Comparison of ENCODE assay signal across 9 mouse cellular contexts in genomic region chr7:43495343-43496021, GRCm38 (mm10). TPM values are rescaled to one million over a fixed set of nuclear protein-coding genes. Genes with fewer than 3 reads are reported as not detected.
DNase-seq lines count a peak whose midpoint lies in the region; ATAC-seq and TF ChIP-seq lines count a peak whose summit lies in the region.
"Had no signal": no experiment of that assay in that cellular context is flagged by ENCODE, and none has a peak within 500 bp of the region (broad histone marks: within the 10 kb centered on the region; RNA-seq: fewer than 3 reads in every experiment).

No protein-coding gene starts in this region.

- H3K9ac ChIP-seq in ES-Bruce4 (ENCODE audit: low read depth, poor library complexity, severe bottlenecking): no peak overlapping the region
- H3K9ac ChIP-seq in midbrain, embryonic 14.5 days (replicated peaks; ENCODE audit: low read length): no peak overlapping the region
- H3K9ac ChIP-seq: heart, embryonic 13.5 days had no signal

- TF ChIP-seq CTCF in ES-Bruce4 (IDR thresholded peaks at IDR 0.05; ENCODE audit: low read depth, low read length): peak; percentile 93

- intact Hi-C loops in gastrocnemius, postnatal 14 days (cut with DNase I; ENCODE audit: low total_unique reads): no loop called here

- H3K36me3 ChIP-seq in ES-Bruce4 (ENCODE audit: control insufficient read depth, insufficient read depth, low read length, poor library complexity, severe bottlenecking): no peaks in the 10 kb centered on the region
- H3K36me3 ChIP-seq in midbrain, embryonic 14.5 days (ENCODE audit: control insufficient read depth, insufficient read depth, low read length): no peaks in the 10 kb centered on the region
- H3K36me3 ChIP-seq: heart, embryonic 13.5 days had no signal

- no peak for TF ChIP-seq EP300 in ES-Bruce4 (IDR thresholded peaks at IDR 0.05; ENCODE audit: insufficient read depth, low read depth, low read length)

- peak; percentile 32 for DNase-seq in gastrocnemius, postnatal 14 days
- DNase-seq in gastrocnemius, adult 18-20 months (ENCODE audit: low spot score): no peak
- peak; percentile 77 for DNase-seq in cerebellum, adult 9-11 months
- peak; percentile 43 for DNase-seq in heart, postnatal 4 days
- peak; percentile 63 for DNase-seq in layer of hippocampus, adult 9-11 months
- DNase-seq in midbrain, embryonic 14.5 days: peak; percentile 85

- H3K4me2 ChIP-seq in midbrain, embryonic 14.5 days (ENCODE audit: low read length): 0 out of 2 replicates have a peak overlapping the region, but pooled peaks have one; percentile 11
- H3K4me2 ChIP-seq: heart, embryonic 13.5 days had no signal

- TF ChIP-seq POLR2A in ES-Bruce4 (IDR thresholded peaks at IDR 0.05; ENCODE audit: insufficient read depth, low read length): no peak

- H3K4me3 ChIP-seq in ES-Bruce4 (ENCODE audit: low read depth, low read length): no peak overlapping the region
- H3K4me3 ChIP-seq in midbrain, embryonic 14.5 days (replicated peaks; ENCODE audit: low read depth, low read length): no peak overlapping the region
- H3K4me3 ChIP-seq: heart, embryonic 13.5 days had no signal

- H3K9me3 ChIP-seq in ES-Bruce4 (replicated peaks; ENCODE audit: control insufficient read depth, insufficient read depth, low read length, poor library complexity, severe bottlenecking): no peaks in the 10 kb centered on the region; the same call in 1 of the 2 replicates
- no peaks in the 10 kb centered on the region for H3K9me3 ChIP-seq in midbrain, embryonic 14.5 days (ENCODE audit: control insufficient read depth, low read length)
- H3K9me3 ChIP-seq: heart, embryonic 13.5 days had no signal

- H3K27ac ChIP-seq in ES-Bruce4 (ENCODE audit: insufficient read depth, low read length): no peak overlapping the region
- no peak overlapping the region for H3K27ac ChIP-seq in midbrain, embryonic 14.5 days (replicated peaks; ENCODE audit: low read depth, low read length)
- H3K27ac ChIP-seq: heart, embryonic 13.5 days had no signal

- WGBS in midbrain, embryonic 14.5 days: 11% methylated on average over 21 of the region's 21 CpGs

- no peaks in the 10 kb centered on the region for H3K4me1 ChIP-seq in ES-Bruce4 (ENCODE audit: control insufficient read depth, insufficient read depth, low read length)
- 0 out of 2 replicates have a peak, but pooled peaks cover 3% of the 10 kb centered on the region for H3K4me1 ChIP-seq in midbrain, embryonic 14.5 days (ENCODE audit: control insufficient read depth, insufficient read depth, low read length)
- H3K4me1 ChIP-seq: heart, embryonic 13.5 days had no signal

- peak; percentile 55; the same call in 1 of the 2 replicates for ATAC-seq in midbrain, embryonic 14.5 days (ENCODE audit: low FRiP score, low TSS enrichment)
- ATAC-seq in erythroid progenitor cell, adult 5-6 weeks (replicated peaks; ENCODE audit: low FRiP score, poor library complexity, severe bottlenecking): no peak

- H3K27me3 ChIP-seq in ES-Bruce4 (ENCODE audit: control insufficient read depth, insufficient read depth, low read length, poor library complexity, severe bottlenecking): no peaks in the 10 kb centered on the region
- no peaks in the 10 kb centered on the region for H3K27me3 ChIP-seq in midbrain, embryonic 14.5 days (ENCODE audit: control insufficient read depth, insufficient read depth, low read length)

RNA-seq across cellular contexts. Expression of gene Iglon5, which starts 5.6 kb away (rescaled TPM):
- total RNA-seq in gastrocnemius, postnatal 14 days (2021): under 1 TPM; 0.27 to 0.70 TPM
- total RNA-seq in gastrocnemius, adult 18-20 months (2021): under 1 TPM; 0.19 to 0.39 TPM
- polyA plus RNA-seq in ES-Bruce4 (2011; ENCODE audit: insufficient read depth, insufficient read length, low read depth, missing spikeins): 4.6 and 5.0 TPM in 2 replicates
- under 1 TPM; 0.29 TPM for total RNA-seq in heart, postnatal 4 days (2021)
- 8.8 and 12.1 TPM in 2 replicates for polyA plus RNA-seq in midbrain, embryonic 14.5 days (2014; fragmentation: Nextera tagmentation; extraction: Ambion mirVana)
- total RNA-seq in erythroid progenitor cell, adult 5-6 weeks (2015; ENCODE audit: low replicate concordance): not detected in 2 replicates
- not detected in 2 replicates for total RNA-seq in erythroid progenitor cell, adult 5-6 weeks (2017; ENCODE audit: low replicate concordance)

RNA-seq across cellular contexts. Expression of gene 4931406B18Rik, which starts 10.3 kb away (rescaled TPM):
- not detected for total RNA-seq in gastrocnemius, postnatal 14 days (2021)
- total RNA-seq in gastrocnemius, adult 18-20 months (2021): not detected
- polyA plus RNA-seq in ES-Bruce4 (2011; ENCODE audit: insufficient read depth, insufficient read length, low read depth, missing spikeins): not detected in 2 replicates
- not detected for total RNA-seq in heart, postnatal 4 days (2021)
- polyA plus RNA-seq in midbrain, embryonic 14.5 days (2014; fragmentation: Nextera tagmentation; extraction: Ambion mirVana): not detected in 2 replicates
- total RNA-seq in erythroid progenitor cell, adult 5-6 weeks (2015; ENCODE audit: low replicate concordance): not detected in 2 replicates
- total RNA-seq in erythroid progenitor cell, adult 5-6 weeks (2017; ENCODE audit: low replicate concordance): not detected in 2 replicates
- polyA plus RNA-seq: heart, embryonic 13.5 days had no signal

RNA-seq across cellular contexts. Expression of gene Vsig10l, which starts 32.5 kb away (rescaled TPM):
- total RNA-seq in gastrocnemius, postnatal 14 days (2021): 1 to 10 TPM; 1.4 to 1.8 TPM
- total RNA-seq in gastrocnemius, adult 18-20 months (2021): under 1 TPM; 0.85 to 0.87 TPM
- polyA plus RNA-seq in ES-Bruce4 (2011; ENCODE audit: insufficient read depth, insufficient read length, low read depth, missing spikeins): 1.9 and 2.8 TPM in 2 replicates
- total RNA-seq in heart, postnatal 4 days (2021): 1 to 10 TPM; 4.1 to 6.3 TPM
- polyA plus RNA-seq in midbrain, embryonic 14.5 days (2014; fragmentation: Nextera tagmentation; extraction: Ambion mirVana): 8.0 and 12.5 TPM in 2 replicates
- total RNA-seq in erythroid progenitor cell, adult 5-6 weeks (2015; ENCODE audit: low replicate concordance): 1.7 TPM in 1 of 2 replicates, not detected in the other
- 0.13 and 0.23 TPM in 2 replicates for total RNA-seq in erythroid progenitor cell, adult 5-6 weeks (2017; ENCODE audit: low replicate concordance)

RNA-seq across cellular contexts. Expression of gene Cd33, which starts 48.7 kb away (rescaled TPM):
- total RNA-seq in gastrocnemius, postnatal 14 days (2021): 1 to 10 TPM; 1.7 to 2.1 TPM
- 1 to 10 TPM in 1 of 2 experiments, under 1 TPM in 1; 1.00 to 1.2 TPM for total RNA-seq in gastrocnemius, adult 18-20 months (2021)
- 0.12 TPM in 1 of 2 replicates, not detected in the other for polyA plus RNA-seq in ES-Bruce4 (2011; ENCODE audit: insufficient read depth, insufficient read length, low read depth, missing spikeins)
- 1 to 10 TPM; 1.7 to 2.1 TPM for total RNA-seq in heart, postnatal 4 days (2021)
- polyA plus RNA-seq in midbrain, embryonic 14.5 days (2014; fragmentation: Nextera tagmentation; extraction: Ambion mirVana): 0.38 and 0.65 TPM in 2 replicates
- 11.9 and 18.9 TPM in 2 replicates for total RNA-seq in erythroid progenitor cell, adult 5-6 weeks (2015; ENCODE audit: low replicate concordance)
- total RNA-seq in erythroid progenitor cell, adult 5-6 weeks (2017; ENCODE audit: low replicate concordance): 2.8 and 5.1 TPM in 2 replicates

RNA-seq across cellular contexts. Expression of gene Gm45233, which starts 51.6 kb away (rescaled TPM):
- total RNA-seq in gastrocnemius, postnatal 14 days (2021): under 1 TPM in 1 of 2 experiments, not detected in 1; 0.80 TPM
- total RNA-seq in gastrocnemius, adult 18-20 months (2021): under 1 TPM; 0.28 to 0.84 TPM
- not detected in 2 replicates for polyA plus RNA-seq in ES-Bruce4 (2011; ENCODE audit: insufficient read depth, insufficient read length, low read depth, missing spikeins)
- total RNA-seq in heart, postnatal 4 days (2021): 1 to 10 TPM; 2.9 to 3.0 TPM
- not detected in 2 replicates for polyA plus RNA-seq in midbrain, embryonic 14.5 days (2014; fragmentation: Nextera tagmentation; extraction: Ambion mirVana)
- total RNA-seq in erythroid progenitor cell, adult 5-6 weeks (2015; ENCODE audit: low replicate concordance): not detected in 2 replicates
- total RNA-seq in erythroid progenitor cell, adult 5-6 weeks (2017; ENCODE audit: low replicate concordance): 5.8 TPM in 1 of 2 replicates, not detected in the other
